In genomic region chr10:4341430-4341829, GRCm38 (mm10) we compare ENCODE assay signal across 10 mouse cellular contexts. TPM values are rescaled to one million over a fixed set of nuclear protein-coding genes. Genes with fewer than 3 reads are reported as not detected.
A peak's percentile ranks its signal among the peaks of the same experiment; 100 is the strongest.
DNase-seq lines count a peak whose midpoint lies in the region; ATAC-seq and TF ChIP-seq lines count a peak whose summit lies in the region.
"Had no signal": no experiment of that assay in that cellular context is flagged by ENCODE, and none has a peak within 500 bp of the region (broad histone marks: within the 10 kb centered on the region; RNA-seq: fewer than 3 reads in every experiment).

No protein-coding gene starts in this region.

- 22% methylated on average over 2 of the region's 2 CpGs for WGBS in kidney, embryonic 15.5 days
- 15% methylated on average over 2 of the region's 2 CpGs for WGBS in embryonic facial prominence, embryonic 15.5 days

- no peaks in the 10 kb centered on the region for H3K9me3 ChIP-seq in kidney, embryonic 15.5 days (replicated peaks)
- no peaks in the 10 kb centered on the region for H3K9me3 ChIP-seq in embryonic facial prominence, embryonic 15.5 days (replicated peaks)
- H3K9me3 ChIP-seq: neural tube, embryonic 13.5 days had no signal

- H3K36me3 ChIP-seq in kidney, embryonic 15.5 days: no peaks in the 10 kb centered on the region
- H3K36me3 ChIP-seq in C2C12 (ENCODE audit: control insufficient read depth, insufficient read depth) (no peaks in the 10 kb centered on the region), myocyte (ENCODE audit: control insufficient read depth, insufficient read depth) (no peaks in the 10 kb centered on the region)
- H3K36me3 ChIP-seq in embryonic facial prominence, embryonic 15.5 days: no peaks in the 10 kb centered on the region
- H3K36me3 ChIP-seq: neural tube, embryonic 13.5 days had no signal

- no peak overlapping the region for H3ac ChIP-seq in C2C12 (ENCODE audit: control insufficient read depth, insufficient read length, low read depth)
- H3ac ChIP-seq in myocyte (ENCODE audit: control insufficient read depth, insufficient read length): no peak overlapping the region

- peaks cover 25% of the 10 kb centered on the region for H3K4me1 ChIP-seq in kidney, embryonic 15.5 days
- H3K4me1 ChIP-seq in embryonic facial prominence, embryonic 15.5 days: peaks cover 12% of the 10 kb centered on the region
- H3K4me1 ChIP-seq: neural tube, embryonic 13.5 days had no signal

- peak; percentile 17 for TF ChIP-seq CTCF in C2C12 (IDR thresholded peaks at IDR 0.05; ENCODE audit: control insufficient read depth, insufficient read depth, insufficient read length)

- H3K4me3 ChIP-seq in kidney, embryonic 15.5 days (replicated peaks): no peak overlapping the region
- H3K4me3 ChIP-seq in C2C12 (ENCODE audit: insufficient read depth, poor library complexity, severe bottlenecking): no peak overlapping the region
- H3K4me3 ChIP-seq in embryonic facial prominence, embryonic 15.5 days (replicated peaks): no peak overlapping the region
- H3K4me3 ChIP-seq in myocyte: no peak overlapping the region
- H3K4me3 ChIP-seq: erythroblast, embryonic 14.5 days; neural tube, embryonic 13.5 days had no signal

- H3K4me2 ChIP-seq in kidney, embryonic 15.5 days: no peak overlapping the region
- no peak overlapping the region for H3K4me2 ChIP-seq in embryonic facial prominence, embryonic 15.5 days (replicated peaks)
- no peak overlapping the region for H3K4me2 ChIP-seq in myocyte (ENCODE audit: low read depth)
- H3K4me2 ChIP-seq: neural tube, embryonic 13.5 days had no signal

- H3K9ac ChIP-seq in kidney, embryonic 15.5 days: no peak overlapping the region
- H3K9ac ChIP-seq in embryonic facial prominence, embryonic 15.5 days: 0 out of 2 replicates have a peak overlapping the region, but pooled peaks have one; percentile 6
- H3K9ac ChIP-seq: neural tube, embryonic 13.5 days had no signal

- no peak for ATAC-seq in kidney, embryonic 15.5 days (replicated peaks; ENCODE audit: low FRiP score)
- ATAC-seq in embryonic facial prominence, embryonic 15.5 days (ENCODE audit: insufficient number of reproducible peaks, low FRiP score, low TSS enrichment, low read depth): no peak

- DNase-seq in kidney, adult 11 months: peak; percentile 15
- DNase-seq in NIH3T3 (ENCODE audit: low read depth): peak; percentile 84
- DNase-seq in kidney, postnatal 25 days: peak; percentile 56 to 63
- DNase-seq in yolk sac, embryonic 10.5 days (ENCODE audit: low spot score): no peak

- no peak overlapping the region for H3K27ac ChIP-seq in kidney, embryonic 15.5 days
- no peak overlapping the region for H3K27ac ChIP-seq in embryonic facial prominence, embryonic 15.5 days (replicated peaks)
- H3K27ac ChIP-seq: neural tube, embryonic 13.5 days had no signal

- H3K79me2 ChIP-seq in C2C12 (ENCODE audit: control insufficient read depth, insufficient read depth) (no peaks in the 10 kb centered on the region), myocyte (ENCODE audit: control insufficient read depth, insufficient read depth) (no peaks in the 10 kb centered on the region)

- H3K27me3 ChIP-seq in kidney, embryonic 15.5 days: no peaks in the 10 kb centered on the region
- H3K27me3 ChIP-seq in C2C12 (ENCODE audit: control insufficient read depth, insufficient read depth, insufficient read length): no peaks in the 10 kb centered on the region
- no peaks in the 10 kb centered on the region for H3K27me3 ChIP-seq in embryonic facial prominence, embryonic 15.5 days
- H3K27me3 ChIP-seq in myocyte (ENCODE audit: control insufficient read depth, insufficient read depth, insufficient read length): no peaks in the 10 kb centered on the region
- H3K27me3 ChIP-seq: neural tube, embryonic 13.5 days had no signal

- TF ChIP-seq POLR2A in myocyte (IDR thresholded peaks at IDR 0.05; ENCODE audit: insufficient read length, low read depth): no peak

- H3K79me3 ChIP-seq in C2C12 (ENCODE audit: low read depth): no peaks in the 10 kb centered on the region

TF ChIP-seq in C2C12, 6 proteins besides CTCF, POLR2A, EP300 and RAD21:
- TF ChIP-seq CEBPB (IDR thresholded peaks at IDR 0.05; ENCODE audit: low read depth) (no peak), FOSL1 (IDR thresholded peaks at IDR 0.05; ENCODE audit: insufficient read depth, low read length, poor library complexity, severe bottlenecking) (no peak), MYOD1 (IDR thresholded peaks at IDR 0.05; ENCODE audit: control insufficient read depth, insufficient read length, low read depth) (no peak), MAX (IDR thresholded peaks at IDR 0.05) (no peak), USF1 (IDR thresholded peaks at IDR 0.05; ENCODE audit: low read depth) (no peak), MYOG (IDR thresholded peaks at IDR 0.05; ENCODE audit: control insufficient read depth, extremely low read depth, insufficient read length) (no peak)

TF ChIP-seq in myocyte, 11 proteins besides CTCF, POLR2A, EP300 and RAD21:
- no peak for TF ChIP-seq REST (IDR thresholded peaks at IDR 0.05; ENCODE audit: insufficient read depth, insufficient read length)
- TF ChIP-seq SRF (IDR thresholded peaks at IDR 0.05; ENCODE audit: control insufficient read depth, insufficient read length, low read depth): no peak
- no peak for TF ChIP-seq CEBPB (IDR thresholded peaks at IDR 0.05; ENCODE audit: insufficient read depth, poor library complexity, severe bottlenecking)
- no peak for TF ChIP-seq MYOD1 (IDR thresholded peaks at IDR 0.05; ENCODE audit: control insufficient read depth in 1 of 3, insufficient read length in 2 of 3, low read depth in 2 of 3)
- peak; percentile 22 for TF ChIP-seq E2F4 (IDR thresholded peaks at IDR 0.05; ENCODE audit: insufficient read depth)

RNA-seq across cellular contexts. Expression of gene Zbtb2, which starts 46.5 kb away (rescaled TPM):
- polyA plus RNA-seq in kidney, embryonic 15.5 days (2015; fragmentation: Nextera tagmentation; extraction: Ambion mirVana): 17.8 and 17.9 TPM in 2 replicates
- polyA plus RNA-seq in C2C12 (2012; fragmentation: generic; extraction: Trizol) (7.9 TPM), myocyte (2012; fragmentation: generic; extraction: Trizol) (3.8 TPM)
- 12.9 and 13.7 TPM in 2 replicates for polyA plus RNA-seq in embryonic facial prominence, embryonic 15.5 days (2015; fragmentation: Nextera tagmentation; extraction: Ambion mirVana)
